Mouse (Mus musculus): ENCODE results near the gene Tcf7.

Tcf7 gene

DNA sequence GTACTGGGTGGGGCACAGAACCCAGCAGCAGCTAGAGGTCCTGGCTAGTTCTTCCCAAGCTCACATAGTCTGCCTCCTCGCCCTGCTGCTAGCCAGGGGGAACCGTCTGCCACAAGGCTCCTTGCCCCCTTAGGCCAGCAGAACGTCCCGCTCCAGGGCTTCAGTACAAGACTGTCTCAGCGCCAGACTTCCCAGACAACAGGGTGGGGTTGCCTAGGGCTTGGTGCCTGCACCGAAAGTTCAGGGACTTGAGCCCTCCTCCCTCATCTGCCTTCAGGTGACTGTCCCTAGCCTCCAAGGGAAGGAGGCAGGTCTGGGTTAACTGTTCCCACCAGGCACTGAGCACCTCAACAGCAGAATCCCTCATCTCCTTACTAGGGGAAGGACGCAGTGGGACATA is 17.9 kb downstream of the Tcf7 start:
- peak; percentile 90 for DNase-seq

DNA sequence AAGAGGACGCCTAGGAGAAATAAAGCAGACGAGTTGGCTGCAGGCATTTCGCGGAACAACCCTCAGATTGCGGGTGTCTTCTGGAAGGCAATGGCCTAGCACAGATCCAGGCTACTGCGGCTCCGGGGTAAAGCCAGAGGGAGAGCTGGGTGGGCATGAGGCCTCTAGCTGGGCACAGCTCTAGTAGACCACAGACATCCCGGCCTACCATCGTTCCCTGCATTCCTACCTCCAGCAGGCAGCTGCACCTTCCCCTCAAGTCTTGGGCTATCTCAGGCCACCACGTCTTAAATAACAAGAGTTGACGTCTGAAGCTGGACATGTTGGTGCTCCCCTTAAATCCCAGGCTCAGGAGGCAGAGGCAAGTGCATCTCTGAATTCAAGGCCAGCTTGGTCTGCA is 20.5 kb downstream of the Tcf7 start:
- peak; percentile 78 for DNase-seq

DNA sequence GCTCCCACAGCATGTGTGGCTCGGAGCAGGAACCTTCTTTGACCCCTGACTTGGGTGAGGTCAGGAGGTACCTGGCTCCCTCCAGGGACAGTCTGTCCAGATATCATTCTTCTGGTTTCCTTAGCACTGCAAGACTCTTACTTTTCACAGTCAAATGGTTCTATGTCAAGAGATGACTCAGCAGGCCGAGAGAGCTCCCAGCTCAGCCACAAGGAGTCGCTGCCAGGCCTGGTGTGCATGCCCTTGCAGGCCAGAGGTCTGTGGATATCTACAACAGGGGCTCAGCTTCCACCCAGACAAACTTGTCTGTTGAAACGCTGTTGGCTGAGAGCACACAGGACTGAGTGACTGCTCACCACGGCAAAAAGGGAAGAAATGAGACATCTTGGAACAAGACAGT is 20.9 kb downstream of the Tcf7 start:
- peak; percentile 92 for DNase-seq

DNA sequence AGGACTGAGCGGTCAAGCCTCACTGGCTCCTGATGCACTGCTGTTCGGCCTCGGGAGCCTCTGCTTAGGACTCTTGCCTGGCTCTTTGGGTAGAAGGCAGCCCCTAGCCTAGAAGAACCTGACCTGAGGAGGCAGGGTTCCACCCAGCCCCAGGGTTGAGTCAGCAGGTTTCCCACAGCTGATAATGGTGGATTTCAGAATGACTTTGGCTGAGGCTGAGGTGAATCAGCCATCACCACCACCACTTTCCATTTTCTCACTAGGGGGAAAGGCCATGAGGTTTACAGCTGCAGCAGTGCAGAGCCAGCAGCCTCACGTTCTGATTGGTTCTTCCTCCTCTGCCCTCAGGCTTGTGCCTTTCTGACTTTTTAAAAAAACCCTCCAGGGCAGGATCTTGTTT is 21.9 kb downstream of the Tcf7 start:
- no peak for DNase-seq

DNA sequence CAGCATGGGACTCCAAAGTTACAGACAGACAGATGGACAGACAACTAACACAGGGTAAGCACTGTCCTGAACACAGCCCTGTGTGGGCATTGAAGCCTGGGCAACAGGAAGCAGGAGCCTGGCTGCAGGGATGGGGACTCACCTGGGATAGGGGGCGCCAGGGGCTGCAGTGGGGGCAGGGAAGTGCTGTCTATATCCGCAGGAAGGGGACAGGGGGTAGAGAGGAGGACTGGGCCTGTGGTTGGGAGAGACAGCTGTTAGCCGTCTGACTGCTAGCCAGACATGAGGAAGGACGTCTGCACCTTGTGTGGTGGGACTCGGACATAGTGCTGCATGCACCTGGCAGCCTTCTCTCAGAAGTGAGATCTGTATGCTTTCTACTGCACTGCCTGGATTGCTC is 24.1 kb downstream of the Tcf7 start:
- DNase-seq, result peak; percentile 70

DNA sequence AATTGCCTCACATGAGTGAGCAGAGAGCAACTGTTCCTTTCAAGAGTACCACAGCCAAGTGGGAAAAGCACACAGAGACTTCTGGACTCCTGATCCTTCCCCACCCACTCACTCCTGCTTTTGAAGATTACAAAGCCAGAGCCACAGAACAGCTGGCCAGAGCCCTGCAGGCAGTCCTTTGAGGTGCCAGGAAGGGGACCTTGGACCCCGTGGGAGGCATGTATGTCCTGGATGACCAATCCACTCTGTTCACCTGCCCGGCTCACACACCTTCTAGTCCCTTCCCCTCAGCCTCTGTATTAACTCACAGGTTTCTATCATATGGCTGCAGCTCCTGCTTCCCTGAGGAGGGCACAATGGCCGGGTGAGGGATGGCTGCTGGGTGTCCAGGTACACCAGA is 25.4 kb downstream of the Tcf7 start:
- peak; percentile 73 for DNase-seq

DNA sequence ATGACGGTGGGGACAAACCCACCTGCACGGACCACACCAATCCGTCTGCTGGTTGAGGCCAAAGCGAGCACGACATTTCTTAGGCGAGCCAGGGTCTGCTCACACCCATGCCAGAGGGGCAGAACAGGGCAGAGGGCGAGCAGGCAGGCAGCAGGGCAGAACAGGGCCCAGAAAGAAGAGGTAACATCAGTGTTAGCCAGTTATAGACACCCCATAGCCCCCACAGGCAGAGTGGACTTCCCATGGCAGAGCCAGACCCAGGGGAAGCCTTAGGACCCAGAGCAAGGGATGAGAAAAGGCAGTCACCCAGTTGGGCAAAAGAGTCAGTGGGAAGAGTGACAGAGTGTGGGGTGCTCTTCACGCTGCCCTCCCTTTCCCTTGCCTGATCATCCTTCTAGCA is 27.7 kb downstream of the Tcf7 start:
- DNase-seq, result peak; percentile 80

DNA sequence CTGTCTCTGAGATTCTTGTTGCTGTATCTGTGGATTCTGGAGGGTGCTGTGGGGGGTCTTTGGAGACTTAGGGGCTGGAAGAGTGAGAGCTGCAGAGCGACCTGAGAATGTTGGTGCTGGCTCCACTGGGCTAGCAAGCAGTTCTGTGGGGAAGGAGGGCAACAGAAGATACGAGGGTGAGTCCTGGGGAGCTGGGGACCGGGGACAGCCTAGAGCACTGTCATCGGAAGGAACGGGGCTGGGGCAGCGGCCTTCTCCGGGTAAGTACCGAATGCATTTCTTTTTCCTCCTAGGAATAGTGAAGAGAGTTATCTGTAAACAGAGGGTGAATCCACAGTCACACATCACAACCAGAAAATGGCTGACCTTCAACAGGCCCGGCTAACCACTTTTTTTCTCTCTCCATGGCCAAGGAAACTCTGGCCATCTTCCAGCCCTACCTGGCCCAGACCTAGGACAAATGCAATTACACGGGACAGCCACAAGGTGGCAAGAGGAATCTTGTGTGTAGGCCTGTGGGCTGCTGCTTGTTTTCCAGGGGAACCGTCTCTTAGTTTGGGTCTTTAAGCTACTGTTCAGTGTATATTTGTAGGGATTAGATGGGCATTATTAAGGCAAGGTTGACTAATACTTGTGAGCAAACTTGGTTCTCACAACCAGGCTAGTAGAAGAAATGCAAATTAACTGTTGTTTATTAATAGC is 29.0 kb downstream of the Tcf7 start:
- DNase-seq, result peak; percentile 96

DNA sequence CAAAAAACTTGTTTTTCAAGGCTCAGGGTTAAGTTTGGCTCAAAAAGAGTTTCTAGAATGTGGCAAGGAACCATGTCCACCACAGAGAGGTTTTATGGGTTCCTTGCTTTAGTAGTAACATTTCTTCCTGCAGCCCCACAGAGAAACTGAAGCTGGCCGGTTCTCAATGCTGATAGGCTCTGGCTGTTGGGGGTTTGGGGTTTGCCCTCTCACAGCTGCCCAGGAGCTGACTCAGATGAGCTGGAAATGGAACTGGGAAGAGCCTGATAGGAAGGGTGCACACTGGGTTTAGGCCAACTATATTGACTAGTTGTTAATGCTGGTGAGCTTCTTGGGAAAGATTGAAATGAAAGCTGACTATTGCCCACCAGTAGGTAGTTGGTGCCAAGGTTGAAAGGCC is 30.1 kb downstream of the Tcf7 start:
- DNase-seq, result peak; percentile 86

DNA sequence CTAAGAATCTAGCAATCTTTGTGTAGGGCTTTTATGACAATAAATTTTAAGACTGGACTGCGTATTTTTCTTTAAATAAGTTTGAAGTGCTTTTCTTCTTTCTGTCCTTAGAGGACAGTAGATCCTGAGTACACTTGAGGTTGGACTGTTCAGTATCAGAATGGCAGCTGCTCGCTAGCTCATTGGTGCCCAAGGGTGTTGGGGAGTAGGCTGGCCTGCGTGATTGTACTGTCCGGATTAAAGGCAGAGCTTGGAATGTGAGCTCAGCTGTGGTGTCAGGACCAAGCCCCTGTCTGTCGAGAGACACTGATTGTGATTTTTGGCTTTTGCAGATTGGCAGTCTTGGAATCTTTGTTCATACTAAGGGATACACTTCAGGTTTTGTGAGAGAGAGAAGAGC is 31.0 kb downstream of the Tcf7 start:
- peak; percentile 63 for DNase-seq

DNA sequence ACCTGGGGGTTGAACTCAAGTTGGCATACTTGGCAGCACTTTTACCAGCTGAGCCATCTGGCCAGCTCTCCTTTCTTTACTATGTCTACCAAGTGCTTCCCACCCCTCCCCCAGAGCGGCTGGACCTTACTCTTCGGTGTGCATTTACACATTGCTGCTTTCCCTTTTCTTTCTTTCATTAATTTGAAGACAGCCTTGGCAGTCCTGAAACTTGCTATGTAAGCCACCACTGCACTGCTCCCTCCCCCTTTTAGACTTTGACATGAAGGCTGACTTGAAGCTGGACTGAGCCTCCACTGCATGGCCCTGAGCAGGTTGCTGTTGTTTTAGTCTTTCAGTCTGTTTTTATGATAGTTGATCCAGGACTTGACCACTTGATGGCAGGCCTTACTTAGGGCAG is 33.4 kb downstream of the Tcf7 start:
- DNase-seq, result peak; percentile 81

DNA sequence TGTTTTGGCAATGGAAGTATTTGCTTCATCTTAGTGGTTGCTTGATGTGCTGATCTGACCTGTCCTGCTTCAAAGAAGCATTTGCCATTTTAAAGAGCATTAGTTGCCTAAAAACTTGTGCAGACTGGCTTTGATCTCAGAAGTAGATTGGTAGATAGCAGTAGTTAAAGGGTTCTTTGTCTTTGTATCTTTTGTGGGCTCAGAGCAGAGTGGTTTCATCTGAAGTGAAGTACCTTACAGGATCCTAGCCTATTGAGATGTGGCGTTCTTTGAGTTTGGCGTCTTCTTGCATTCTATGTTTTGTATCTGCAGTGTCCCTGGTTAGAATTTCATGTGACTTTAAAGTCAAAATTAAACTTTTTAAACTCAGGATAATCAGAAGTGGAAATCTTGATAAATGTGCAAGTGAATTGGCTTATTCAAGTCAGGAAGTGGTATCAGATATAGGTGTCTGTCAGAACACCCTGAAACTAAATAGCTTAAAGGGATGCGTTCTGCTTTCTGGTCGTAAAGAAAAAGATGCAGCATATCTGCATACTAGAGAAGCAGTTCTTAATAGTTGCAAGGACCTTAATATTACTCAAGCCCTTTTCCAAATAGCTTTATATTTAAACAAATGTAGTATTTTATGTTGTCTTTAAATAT is 41.8 kb downstream of the Tcf7 start:
- DNase-seq, result peak; percentile 31

DNA sequence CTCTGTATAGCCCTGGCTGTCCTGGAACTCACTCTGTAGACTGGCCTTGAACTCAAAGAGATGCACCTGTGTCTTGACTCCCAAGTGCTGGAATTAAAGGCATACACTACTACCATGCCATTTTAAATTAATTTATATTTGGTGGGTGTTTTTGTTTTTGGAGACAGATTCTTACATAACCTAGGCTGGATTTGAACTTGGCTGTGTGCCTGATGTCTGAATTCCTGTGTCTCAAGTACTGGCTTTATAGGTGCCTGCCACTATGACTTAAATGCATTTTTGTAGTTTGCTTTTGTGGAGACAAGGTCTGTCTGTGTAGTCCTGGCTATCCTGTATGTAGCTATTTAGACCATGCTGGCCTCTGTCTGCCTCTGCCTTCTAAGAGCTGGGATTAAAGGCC is 48.3 kb downstream of the Tcf7 start:
- peak; percentile 62 for DNase-seq

DNA sequence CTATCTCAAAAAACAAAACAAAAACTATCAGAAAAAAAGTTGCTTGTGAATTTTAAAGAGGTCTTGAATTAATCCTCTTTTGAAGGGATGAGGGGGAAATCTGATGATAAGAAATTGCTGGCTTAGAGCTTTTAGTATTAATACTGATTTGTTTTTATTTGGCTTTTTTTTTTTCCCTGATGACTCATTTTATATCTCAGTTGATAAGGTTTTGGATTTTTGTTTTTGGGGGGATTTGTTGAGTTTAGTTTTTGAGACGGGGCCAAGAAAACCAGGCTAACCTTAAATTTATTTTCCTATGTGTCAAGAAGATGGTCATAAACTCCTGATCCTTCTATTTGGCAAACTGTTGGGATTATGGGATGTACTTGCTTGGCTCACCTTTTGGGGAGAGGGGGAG is 48.9 kb downstream of the Tcf7 start:
- no peak for DNase-seq

DNA sequence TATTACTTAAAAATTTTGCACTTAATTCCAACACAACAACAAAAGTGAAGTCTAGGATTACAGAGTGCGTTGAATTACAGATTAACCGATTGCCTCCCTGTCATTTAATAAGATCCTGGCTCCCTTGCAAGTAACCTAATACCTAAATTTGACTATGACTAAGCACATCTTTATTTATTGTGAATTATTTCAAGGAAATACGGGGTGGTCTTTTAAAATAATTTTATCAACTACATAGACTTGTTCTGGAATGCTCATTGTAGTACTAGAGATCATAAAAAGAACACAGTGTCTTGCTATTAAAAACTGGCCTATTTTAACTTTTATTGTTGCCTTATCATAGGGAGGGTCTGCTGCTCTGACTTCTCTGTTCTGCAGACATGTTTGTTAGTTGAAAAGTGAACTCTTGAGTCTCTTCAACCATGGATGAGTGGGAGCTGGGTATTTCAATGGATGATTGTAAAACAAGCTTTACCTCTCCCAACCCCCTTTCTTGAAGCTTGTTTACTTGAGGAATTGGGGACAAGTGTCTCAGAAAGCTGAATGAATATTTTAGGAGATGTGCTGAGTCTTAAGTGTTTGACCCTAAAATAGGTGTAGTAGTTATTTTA is 49.7 kb downstream of the Tcf7 start:
- DNase-seq, result peak; percentile 37

DNA sequence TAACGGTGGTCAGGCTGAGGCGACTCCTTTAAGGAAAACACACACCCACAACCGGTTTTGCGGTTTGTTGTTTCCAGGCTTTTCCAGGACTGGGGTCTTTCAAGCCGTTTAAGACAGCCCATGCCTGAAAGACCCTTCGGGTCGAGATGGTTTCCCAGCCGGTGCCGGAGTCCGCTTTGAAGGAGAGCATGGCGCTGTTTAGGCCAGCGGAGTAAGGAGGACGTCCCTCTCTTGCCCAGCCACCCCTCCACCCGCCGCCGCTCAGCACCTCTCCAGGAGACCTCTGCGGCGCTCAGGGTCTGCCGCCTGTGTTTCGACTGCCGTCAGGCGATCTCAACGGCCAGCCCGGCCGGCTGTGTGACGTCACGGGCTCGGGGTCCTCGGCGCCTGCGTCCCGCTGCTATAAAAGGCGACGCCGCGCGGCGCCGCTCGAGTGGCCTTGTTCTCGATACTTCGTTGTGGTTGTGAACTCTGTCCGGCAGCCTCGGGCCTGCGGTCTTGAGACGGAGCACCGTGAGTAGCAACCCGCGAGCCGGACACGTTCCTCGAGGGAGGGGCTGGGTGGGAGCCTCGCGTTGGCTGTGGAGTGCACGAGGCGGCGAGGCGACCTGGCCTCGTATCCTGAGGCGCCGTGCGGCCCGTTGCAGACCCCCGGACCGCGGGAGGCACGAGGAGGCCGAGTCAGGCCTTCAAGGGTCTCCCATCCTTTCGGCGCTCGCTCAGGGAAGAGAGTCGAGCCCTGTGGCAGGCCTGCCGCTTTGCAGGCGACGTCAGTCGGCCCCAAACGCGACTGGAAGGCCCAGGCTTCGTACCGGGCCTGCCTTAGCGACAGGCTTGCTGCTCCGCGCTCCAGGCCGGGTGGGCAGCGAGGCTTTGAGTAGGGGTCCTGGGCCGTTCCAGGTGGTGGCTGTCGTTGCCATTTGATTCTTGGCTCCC is 50.9 kb downstream of the Tcf7 start, which contains the start of gene Skp1a:
Gene Skp1a, plus strand, starts transcription at position 390 of the 936 bp plus-strand sequence.
- DNase-seq, result peak; percentile 99

DNA sequence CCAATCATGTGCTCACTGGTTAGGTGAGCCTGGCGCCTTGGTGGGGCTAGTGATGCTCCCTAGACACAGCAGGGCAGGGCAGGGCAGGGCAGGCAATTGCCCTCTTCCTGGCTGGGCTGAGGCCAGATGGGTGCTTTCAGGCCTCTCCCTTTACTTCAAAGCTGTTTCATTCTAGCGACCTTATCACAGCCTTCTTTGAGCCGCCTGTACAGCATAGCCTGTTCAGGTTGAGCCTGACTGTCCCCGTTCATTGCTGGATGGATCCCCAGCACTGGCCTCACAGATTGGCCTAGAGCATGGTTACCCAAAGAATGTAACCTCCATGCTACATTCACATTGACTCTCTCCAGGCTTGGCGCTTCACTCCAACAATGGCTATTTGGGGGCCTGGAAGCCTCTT is 52.1 kb downstream of the Tcf7 start:
- DNase-seq, result peak; percentile 88

DNA sequence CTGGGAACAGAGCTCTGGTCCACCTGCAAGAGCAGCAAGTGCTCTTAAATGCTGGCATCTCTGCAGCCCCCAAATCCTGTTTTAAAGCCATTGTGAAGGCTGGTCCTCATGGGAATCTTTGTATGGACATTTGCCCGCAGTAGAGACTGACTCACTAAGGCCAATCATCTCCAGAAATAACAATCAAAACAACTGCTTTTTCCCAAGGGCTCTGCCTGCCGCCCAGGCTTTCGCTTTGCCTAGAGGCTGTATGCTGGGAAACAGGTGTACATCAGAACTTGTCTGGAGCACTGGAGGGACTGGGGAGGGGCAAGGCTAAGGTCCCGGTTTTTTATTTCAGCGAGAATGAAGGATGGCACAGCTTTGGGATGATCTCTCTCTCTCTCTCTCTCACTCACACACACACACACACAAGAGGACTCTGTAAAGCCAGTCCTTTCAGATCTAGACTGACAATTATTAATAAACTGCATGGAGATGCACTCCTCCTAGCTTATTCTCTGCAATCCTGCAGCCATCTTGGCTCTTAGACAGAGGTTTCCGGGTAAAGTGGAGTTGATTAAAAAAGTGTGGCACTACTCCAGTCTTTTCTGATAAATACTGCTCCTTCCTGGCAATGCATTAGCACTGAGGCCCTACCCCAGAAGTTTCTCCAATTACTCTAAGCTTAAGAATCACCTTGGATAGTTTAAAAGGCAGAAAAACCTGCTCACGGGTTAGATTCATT is 53.9 kb downstream of the Tcf7 start:
- DNase-seq, result peak; percentile 90

DNA sequence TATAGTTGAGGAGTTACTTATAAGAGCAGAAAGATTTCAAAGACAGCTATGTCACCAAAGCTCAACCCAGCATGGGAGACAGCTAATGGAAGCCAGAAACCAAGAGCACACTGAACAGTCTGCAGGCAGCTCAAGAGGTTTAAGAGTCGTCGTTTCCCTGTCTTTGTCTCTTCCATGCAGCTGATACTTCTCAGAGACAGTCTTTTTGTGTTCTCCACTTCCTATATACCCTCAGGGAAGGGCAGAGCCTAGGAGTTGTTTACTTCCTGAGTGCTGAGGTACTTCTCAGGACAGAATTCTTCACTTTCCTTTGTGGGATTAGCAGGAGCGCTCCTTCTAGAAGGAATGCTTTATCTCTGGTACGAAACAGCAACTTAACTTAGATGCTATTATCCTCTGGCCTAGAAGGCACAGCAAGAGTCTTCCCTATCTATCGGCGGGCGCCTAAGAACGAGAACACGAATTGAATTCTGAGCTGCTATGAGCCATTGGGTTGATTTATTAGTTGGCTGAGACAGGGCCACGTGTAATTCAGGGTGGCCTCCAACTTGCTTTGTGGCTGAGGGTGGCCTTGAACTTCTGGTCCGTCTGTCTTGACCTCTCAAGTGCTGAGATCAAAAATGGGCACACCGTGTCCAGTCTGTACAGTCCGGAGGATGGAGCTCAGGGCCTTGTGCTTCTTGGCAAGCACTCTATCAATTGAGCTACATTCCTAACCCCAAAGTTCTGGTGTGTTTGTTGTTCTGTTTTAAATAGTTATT is 55.2 kb downstream of the Tcf7 start:
- DNase-seq, result peak; percentile 17

DNA sequence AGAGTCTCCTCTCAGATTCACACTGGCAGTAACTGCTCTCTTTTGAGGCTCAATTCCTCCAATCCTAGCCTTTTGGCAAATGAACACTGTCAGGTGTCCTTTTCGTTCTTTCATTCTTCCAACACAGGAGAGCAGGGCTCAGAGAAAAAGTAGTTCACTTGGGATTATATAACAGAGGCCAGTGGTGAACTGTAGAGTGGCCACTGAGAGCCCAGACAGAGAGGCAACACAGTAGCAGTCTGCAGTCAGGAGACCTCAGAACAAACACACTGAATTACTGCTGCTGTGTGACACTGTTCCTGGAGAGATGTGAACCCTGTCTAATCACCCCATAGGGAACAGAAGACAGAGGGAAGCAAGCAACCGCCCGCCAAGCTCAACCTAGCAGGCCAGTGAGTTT is 55.8 kb downstream of the Tcf7 start:
- no peak for DNase-seq

DNA sequence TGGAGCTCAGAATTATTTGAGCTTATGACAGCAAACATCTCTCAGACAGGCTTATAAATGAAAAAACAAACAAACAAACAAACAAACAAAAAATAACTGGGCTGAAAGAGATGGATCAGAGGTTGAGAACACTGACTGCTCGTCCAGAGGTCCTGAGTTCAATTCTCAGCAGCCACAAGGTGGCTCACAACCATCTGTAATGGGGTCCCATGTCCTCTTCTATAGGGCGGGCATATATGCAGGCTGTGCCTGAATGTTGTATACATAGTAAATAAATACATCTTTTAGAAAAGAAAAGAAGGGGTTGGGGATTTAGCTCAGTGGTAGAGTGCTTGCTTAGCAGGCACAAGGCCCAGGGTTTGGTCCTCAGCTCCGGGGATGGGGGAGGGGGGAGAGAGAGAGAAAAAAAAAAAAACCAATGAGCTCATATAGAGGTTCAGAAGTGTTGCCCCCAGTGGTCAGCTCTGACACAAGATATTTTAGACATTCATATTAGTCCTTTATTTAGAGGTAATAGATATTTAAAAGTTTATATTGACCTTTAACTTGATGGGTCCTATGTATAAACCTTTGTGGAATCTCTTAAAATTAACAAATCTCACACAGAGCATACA is 56.7 kb downstream of the Tcf7 start:
- DNase-seq, result no peak

All from heart, adult 11 months (tissue).